Mouse (Mus musculus) CD4-positive helper T cell, adult 2 months (primary cell): ENCODE measurements at regions not wholly inside any gene's neighbourhood (a gene's known extent, or its start where the extent isn't known, plus 50 kb on each side); places are given as distances from the start of the nearest gene placed in this dataset.

ENCODE experiments used
- DNase-seq: peaks from one replicate; pipeline ENCODE4 v3.0.0-alpha.2; 2012; ENCODE audit warnings: low read depth, missing footprints, low spot score

GRCm38 (mm10) chr15:51256681-51257080 is 2628.0 kb upstream of the Gm7489 start:
- no peak for DNase-seq

GRCm38 (mm10) chr15:51264599-51265163 is 2620.0 kb upstream of the Gm7489 start:
- DNase-seq, result no peak

- DNase-seq, result no peak
Observed at GRCm38 (mm10) chr15:51265971-51266370, 2618.7 kb upstream of the Gm7489 start.

GRCm38 (mm10) chr15:51271632-51272312 is 2612.9 kb upstream of the Gm7489 start:
- DNase-seq, result no peak

- no peak for DNase-seq
Observed at GRCm38 (mm10) chr15:51285334-51285733, 2599.4 kb upstream of the Gm7489 start.

GRCm38 (mm10) chr15:51286352-51286751 is 2598.4 kb upstream of the Gm7489 start:
- no peak for DNase-seq

- no peak for DNase-seq
Observed at GRCm38 (mm10) chr15:51288911-51289432, 2595.7 kb upstream of the Gm7489 start.

- no peak for DNase-seq
Observed at GRCm38 (mm10) chr15:51289916-51290315, 2594.8 kb upstream of the Gm7489 start.

- DNase-seq, result no peak
Observed at GRCm38 (mm10) chr15:51291183-51291582, 2593.5 kb upstream of the Gm7489 start.

GRCm38 (mm10) chr15:51296841-51297240 is 2587.9 kb upstream of the Gm7489 start:
- no peak for DNase-seq

- no peak for DNase-seq
Observed at GRCm38 (mm10) chr15:51318072-51318471, 2566.6 kb upstream of the Gm7489 start.

GRCm38 (mm10) chr15:51318760-51319159 is 2565.9 kb upstream of the Gm7489 start:
- DNase-seq, result no peak

GRCm38 (mm10) chr15:51320366-51320894 is 2564.3 kb upstream of the Gm7489 start:
- DNase-seq, result no peak

GRCm38 (mm10) chr15:51323284-51323683 is 2561.4 kb upstream of the Gm7489 start:
- DNase-seq, result no peak

- DNase-seq, result no peak
Observed at GRCm38 (mm10) chr15:51324211-51324610, 2560.5 kb upstream of the Gm7489 start.

GRCm38 (mm10) chr15:51327702-51328101 is 2557.0 kb upstream of the Gm7489 start:
- DNase-seq, result no peak

GRCm38 (mm10) chr15:51336441-51336840 is 2548.3 kb upstream of the Gm7489 start:
- DNase-seq, result no peak

GRCm38 (mm10) chr15:51346301-51346700 is 2538.4 kb upstream of the Gm7489 start:
- DNase-seq, result no peak

GRCm38 (mm10) chr15:51363391-51363790 is 2521.3 kb upstream of the Gm7489 start:
- DNase-seq, result no peak

- DNase-seq, result no peak
Observed at GRCm38 (mm10) chr15:51371162-51371561, 2513.5 kb upstream of the Gm7489 start.

- DNase-seq, result no peak
Observed at GRCm38 (mm10) chr15:51390383-51390782, 2494.3 kb upstream of the Gm7489 start.

- no peak for DNase-seq
Observed at GRCm38 (mm10) chr15:51391352-51391751, 2493.4 kb upstream of the Gm7489 start.
